Mouse (Mus musculus) adrenal gland, adult 8-10 months (tissue): ENCODE measurements around the gene Satb2. TPM values are rescaled to one million over a fixed set of nuclear protein-coding genes. Genes with fewer than 3 reads are reported as not detected.
"Not testable (repeated sequence)": the region's sequence is repeated elsewhere in the genome, so short reads cannot be mapped to it uniquely, and the experiment has no call there.

ENCODE experiments used
- DNase-seq: peaks from one replicate; pipeline ENCODE4 v3.0.0; 2022
- microRNA-seq, 2 experiments: library from miRNA; unstranded; fragments of <30 nt; microRNA quantifications; one replicate each; pipeline ENCODE4 v1.2.0; 2022
- total RNA-seq, 4 experiments: library from RNA; stranded (reverse); gene quantifications; 2 replicates each; pipeline ENCODE4 v1.2.4; 2022

The Satb2 gene
- total RNA-seq, 4 experiments from 2014 or later: 1.9 to 3.2 (median 2.4) TPM

- DNase-seq: no peak
Measured at GRCm38 (mm10) chr1:56832738-56833137, 145.7 kb downstream of the Satb2 start.

- no peak for DNase-seq
Measured at GRCm38 (mm10) chr1:56822735-56823134, 155.7 kb downstream of the Satb2 start.

- no peak for DNase-seq
Measured at GRCm38 (mm10) chr1:56822025-56822424, 156.4 kb downstream of the Satb2 start.

GRCm38 (mm10) chr1:56813506-56813905 lies 164.9 kb downstream of the Satb2 start:
- no peak for DNase-seq

GRCm38 (mm10) chr1:56812961-56813360 lies 165.5 kb downstream of the Satb2 start:
- no peak for DNase-seq

GRCm38 (mm10) chr1:56811486-56811885 lies 167.0 kb downstream of the Satb2 start:
- no peak for DNase-seq

GRCm38 (mm10) chr1:56806006-56806405 lies 172.4 kb downstream of the Satb2 start:
- no peak for DNase-seq

- DNase-seq: no peak
Measured at GRCm38 (mm10) chr1:56800611-56801010, 177.8 kb downstream of the Satb2 start.

GRCm38 (mm10) chr1:56795016-56795608 lies 183.3 kb downstream of the Satb2 start:
- no peak for DNase-seq

GRCm38 (mm10) chr1:56789641-56790040 lies 188.8 kb downstream of the Satb2 start:
- DNase-seq: no peak

- not testable (repeated sequence) for DNase-seq
Measured at GRCm38 (mm10) chr1:56782139-56782538, 196.3 kb downstream of the Satb2 start.

GRCm38 (mm10) chr1:56764205-56764604 lies 214.2 kb downstream of the Satb2 start:
- DNase-seq: no peak

GRCm38 (mm10) chr1:56761512-56761911 lies 216.9 kb downstream of the Satb2 start:
- no peak for DNase-seq

GRCm38 (mm10) chr1:56753283-56753682 lies 225.2 kb downstream of the Satb2 start:
- no peak for DNase-seq

- no peak for DNase-seq
Measured at GRCm38 (mm10) chr1:56750693-56751092, 227.8 kb downstream of the Satb2 start.

GRCm38 (mm10) chr1:56749629-56750311 lies 228.7 kb downstream of the Satb2 start:
- DNase-seq: no peak

- DNase-seq: no peak
Measured at GRCm38 (mm10) chr1:56748876-56749493, 229.5 kb downstream of the Satb2 start.

Small RNAs within 50 kb of the gene (microRNA-seq; reads per million reads assigned to microRNA genes)
- gene Gm23943: 0 reads per million in 2 experiments
